Mouse (Mus musculus) midbrain, embryonic 10.5 days (tissue): ENCODE results near the gene Prkd2. TPM values are rescaled to one million over a fixed set of nuclear protein-coding genes. Genes with fewer than 3 reads are reported as not detected.

Source experiments
- DNase-seq: peaks from one replicate; pipeline ENCODE4 v3.0.0-alpha.2; 2017; ENCODE audit warnings: low spot score
- H3K27ac ChIP-seq: fragments of 300-500 bp; sonication (generic); replicated peaks from 2 replicates; pipeline ENCODE4 v1.5.1; 2016; ENCODE audit warnings: mild to moderate bottlenecking
- H3K27me3 ChIP-seq: fragments of 300-500 bp; sonication (generic); 2 replicates; pipeline ENCODE4 v1.6.1; 2016; ENCODE audit warnings: low read depth, mild to moderate bottlenecking; ENCODE audit not compliant: poor library complexity, severe bottlenecking
- H3K36me3 ChIP-seq: fragments of 300-500 bp; sonication (generic); 2 replicates; pipeline ENCODE4 v1.6.1; 2016; ENCODE audit warnings: mild to moderate bottlenecking, moderate library complexity
- H3K4me1 ChIP-seq: fragments of 300-500 bp; sonication (generic); 2 replicates; pipeline ENCODE4 v1.6.1; 2016
- H3K4me3 ChIP-seq: fragments of 300-500 bp; sonication (generic); 2 replicates; pipeline ENCODE4 v1.5.1; 2016; ENCODE audit warnings: mild to moderate bottlenecking, moderate library complexity
- H3K9me3 ChIP-seq: fragments of 300-500 bp; sonication (generic); replicated peaks from 2 replicates; pipeline ENCODE4 v1.6.1; 2016; ENCODE audit warnings: mild to moderate bottlenecking
- WGBS: fragments of 180-500 bp; shearing (Covaris S2); methylation state at CpG from one replicate; pipeline ENCODE4 v1.1.7; 2016; 5-methylcytosine and 5-hydroxymethylcytosine counted together
- polyA plus RNA-seq: library from polyadenylated mRNA; unstranded; fragments of >200 nt; fragmentation: Nextera tagmentation; extraction: Ambion mirVana; gene quantifications from 2 replicates; pipeline ENCODE4 v1.2.1, GENCODE M21; 2016

The Prkd2 gene
- polyA plus RNA-seq, 1 experiment from 2014 or later: 11.1 TPM

DNA sequence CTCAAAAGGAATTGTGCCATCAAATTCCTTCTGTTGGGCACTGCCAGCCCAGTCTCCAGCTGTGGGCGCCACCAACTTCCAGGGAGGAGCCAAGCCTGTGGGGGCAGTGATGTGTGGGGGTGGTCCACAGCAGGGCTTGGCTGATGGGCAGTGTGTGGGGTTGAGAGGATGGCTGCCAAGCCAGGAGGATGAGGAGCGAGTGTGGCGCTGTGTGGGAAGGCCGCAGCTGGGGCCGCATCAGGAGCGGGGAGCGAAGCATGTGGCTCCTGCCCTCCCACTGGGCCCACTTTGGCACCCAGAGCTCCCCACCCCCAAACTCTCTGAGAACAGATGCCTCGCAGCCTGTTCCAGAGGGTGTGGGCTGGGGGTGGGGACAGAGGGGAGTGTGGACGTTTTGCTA lies 75.3 kb downstream of the Prkd2 start:
- Histone ChIP-seq H3K27me3 (no peaks in the 10 kb centered on the region), H3K27ac (no peak overlapping the region), H3K4me1 (peaks cover 42% of the 10 kb centered on the region), H3K4me3 (no peak overlapping the region), H3K36me3 (peaks cover 81% of the 10 kb centered on the region), H3K9me3 (no peaks in the 10 kb centered on the region)
- DNase-seq: no peak
- 91% methylated on average over 9 of the region's 9 CpGs for WGBS

GRCm38 (mm10) chr7:16918670-16919069 lies 76.0 kb downstream of the Prkd2 start:
- Histone ChIP-seq H3K4me1 (peaks cover 45% of the 10 kb centered on the region), H3K9me3 (no peaks in the 10 kb centered on the region), H3K4me3 (no peak overlapping the region), H3K36me3 (peaks cover 81% of the 10 kb centered on the region), H3K27me3 (no peaks in the 10 kb centered on the region), H3K27ac (no peak overlapping the region)
- WGBS: 91% methylated on average over 3 of the region's 3 CpGs
- no peak for DNase-seq

DNA sequence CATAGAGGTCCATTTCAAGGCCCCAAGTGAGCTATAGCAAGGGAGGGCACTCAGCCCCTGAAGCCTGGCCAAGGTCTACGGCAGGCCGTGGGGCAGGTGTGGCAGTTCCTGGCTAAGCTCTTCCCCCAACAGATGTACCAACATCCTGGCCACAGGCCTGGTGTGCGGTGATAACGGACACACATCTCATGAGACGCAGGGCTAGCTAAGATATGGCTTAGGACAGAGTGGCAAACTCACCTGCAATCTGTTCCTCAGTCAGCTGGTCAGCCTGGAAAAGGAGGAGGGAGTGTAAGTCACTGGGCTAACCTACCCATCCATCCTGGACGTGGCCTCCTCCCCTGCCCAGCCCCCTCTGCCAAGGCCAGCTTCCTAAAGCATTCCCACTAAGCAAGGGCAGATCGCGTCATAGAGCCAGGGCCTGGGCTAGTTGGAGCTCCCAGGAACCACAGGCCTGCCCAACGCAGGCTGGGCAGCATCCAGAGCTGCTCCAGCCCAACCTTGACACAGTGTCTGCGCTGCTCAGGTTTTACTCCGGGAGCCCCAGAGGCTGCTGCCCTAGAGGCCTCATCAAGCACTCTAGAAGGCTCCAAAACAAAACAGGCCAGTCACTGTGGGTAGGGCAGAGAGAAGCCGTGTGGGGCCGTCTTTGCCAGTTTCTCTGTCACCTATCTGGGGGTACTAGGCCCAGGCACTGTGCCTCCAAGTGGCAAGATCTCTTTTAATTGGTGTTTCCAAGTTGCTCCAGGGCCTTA lies 76.9 kb downstream of the Prkd2 start:
- no peak overlapping the region for H3K27ac ChIP-seq
- peaks cover 74% of the 10 kb centered on the region for H3K36me3 ChIP-seq
- no peak for DNase-seq
- WGBS: 93% methylated on average over 13 of the region's 13 CpGs
- H3K27me3 ChIP-seq: no peaks in the 10 kb centered on the region
- peaks cover 45% of the 10 kb centered on the region for H3K4me1 ChIP-seq
- peak overlapping the region; percentile 2; the same call in 1 of the 2 replicates for H3K4me3 ChIP-seq
- H3K9me3 ChIP-seq: no peaks in the 10 kb centered on the region

Other genes with a start within 250 kb of the Prkd2 start
- 25.4 and 31.0 TPM in 2 replicates for gene Arhgap35, start 227.9 kb upstream of the Prkd2 start, polyA plus RNA-seq
- gene Ceacam15, start 167.2 kb upstream of the Prkd2 start, polyA plus RNA-seq: 0.10 TPM in 1 of 2 replicates, not detected in the other
- gene Ceacam9, start 121.0 kb upstream of the Prkd2 start, polyA plus RNA-seq: not detected in 2 replicates
- 278 and 281 TPM in 2 replicates for gene Ap2s1, start 104.5 kb upstream of the Prkd2 start, polyA plus RNA-seq
- gene Slc1a5, start 61.6 kb upstream of the Prkd2 start, polyA plus RNA-seq: 40.1 and 40.4 TPM in 2 replicates
- 108 and 137 TPM in 2 replicates for gene Strn4, start 27.0 kb upstream of the Prkd2 start, polyA plus RNA-seq
- gene Fkrp, start 26.2 kb upstream of the Prkd2 start, polyA plus RNA-seq: 28.3 and 32.9 TPM in 2 replicates
- gene Dact3, start 32.4 kb downstream of the Prkd2 start, polyA plus RNA-seq: 1.9 and 2.2 TPM in 2 replicates
- 5.4 and 8.5 TPM in 2 replicates for gene Gng8, start 48.9 kb downstream of the Prkd2 start, polyA plus RNA-seq
- 0.17 and 0.56 TPM in 2 replicates for gene Ptgir, start 63.6 kb downstream of the Prkd2 start, polyA plus RNA-seq
- gene Calm3, start 81.2 kb downstream of the Prkd2 start, polyA plus RNA-seq: 174 and 180 TPM in 2 replicates
- 4.1 and 11.7 TPM in 2 replicates for gene Pnmal2, start 101.8 kb downstream of the Prkd2 start, polyA plus RNA-seq
- 9.8 and 17.4 TPM in 2 replicates for gene Pnmal1, start 116.8 kb downstream of the Prkd2 start, polyA plus RNA-seq
- gene Gm42372, start 140.2 kb downstream of the Prkd2 start, polyA plus RNA-seq: 1.3 TPM in 2 replicates
- 8.7 and 9.0 TPM in 2 replicates for gene Ccdc8, start 149.8 kb downstream of the Prkd2 start, polyA plus RNA-seq
- 135 and 142 TPM in 2 replicates for gene Ppp5c, start 185.0 kb downstream of the Prkd2 start, polyA plus RNA-seq
- gene Hif3a, start 219.5 kb downstream of the Prkd2 start, polyA plus RNA-seq: 4.3 and 5.1 TPM in 2 replicates
- gene Psg16, start 231.1 kb downstream of the Prkd2 start, polyA plus RNA-seq: 0.02 and 0.06 TPM in 2 replicates